Mouse (Mus musculus): ENCODE measurements at regions not wholly inside any gene's neighbourhood (a gene's known extent, or its start where the extent isn't known, plus 50 kb on each side); places are given as distances from the start of the nearest gene placed in this dataset.

GRCm38 (mm10) chr7:36829710-36830109 lies 131.8 kb downstream of the Tshz3 start:
- in situ Hi-C loops (cut with MboI, MseI), result no loop called here

- in situ Hi-C loops (cut with MboI, MseI), result no loop called here
Measured at GRCm38 (mm10) chr7:36830155-36830554, 132.2 kb downstream of the Tshz3 start.

GRCm38 (mm10) chr7:36848279-36848678 lies 150.4 kb downstream of the Tshz3 start:
- in situ Hi-C loops (cut with MboI, MseI), result loop anchor here in 1 of 2 experiments (10.0 kb wide), 1 partner anchor 247 kb away; no protein-coding TSS in a partner anchor

- in situ Hi-C loops (cut with MboI, MseI), result no loop called here
Measured at GRCm38 (mm10) chr7:36851275-36851889, 153.5 kb downstream of the Tshz3 start.

DNA sequence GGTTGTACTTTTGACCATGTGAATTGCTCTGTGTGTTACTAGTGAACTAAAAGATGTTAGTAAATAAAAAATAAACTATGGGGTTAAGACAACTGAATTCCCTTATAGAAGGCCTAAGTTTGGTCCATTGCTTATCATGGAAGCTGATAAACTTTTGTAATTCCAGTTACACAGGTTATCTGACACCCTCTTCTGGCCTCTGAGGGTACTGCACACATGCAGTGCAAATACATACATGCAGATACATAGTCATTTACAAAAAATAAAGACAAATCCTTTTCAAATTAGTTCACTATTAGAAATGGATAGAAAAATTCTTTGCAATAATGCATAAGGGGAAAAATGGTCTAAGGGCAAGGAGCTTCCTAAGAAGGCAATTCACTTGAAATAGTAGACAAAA lies 156.4 kb downstream of the Tshz3 start:
- in situ Hi-C loops (cut with MboI, MseI), result no loop called here

- in situ Hi-C loops (cut with MboI, MseI), result no loop called here
Measured at GRCm38 (mm10) chr7:36859428-36859827, 161.5 kb downstream of the Tshz3 start.

- in situ Hi-C loops (cut with MboI, MseI), result no loop called here
Measured at GRCm38 (mm10) chr7:36862481-36862880, 164.6 kb downstream of the Tshz3 start.

- in situ Hi-C loops (cut with MboI, MseI), result no loop called here
Measured at GRCm38 (mm10) chr7:36863745-36864144, 165.8 kb downstream of the Tshz3 start.

DNA sequence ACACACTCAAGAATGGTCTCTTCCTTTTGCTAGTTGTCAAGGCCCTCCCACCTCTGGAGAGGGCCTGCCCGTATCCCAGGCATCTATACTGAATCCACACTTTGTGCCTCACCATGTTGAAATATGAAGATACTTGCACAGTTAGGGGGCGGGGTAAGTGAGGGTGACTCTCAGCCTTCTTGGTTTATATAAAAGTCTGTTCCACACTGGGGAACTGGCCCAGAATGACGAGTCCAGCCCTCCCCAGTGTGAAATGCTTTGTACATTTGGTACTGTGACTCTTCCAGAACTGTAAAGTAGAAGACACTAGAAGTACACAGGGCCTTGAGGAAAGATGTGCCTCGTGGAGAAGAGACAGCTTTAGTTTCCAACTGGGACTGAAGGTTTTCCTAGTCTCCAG lies 166.8 kb downstream of the Tshz3 start:
- in situ Hi-C loops (cut with MboI, MseI), result no loop called here

- in situ Hi-C loops (cut with MboI, MseI), result no loop called here
Measured at GRCm38 (mm10) chr7:36866602-36867001, 168.7 kb downstream of the Tshz3 start.

DNA sequence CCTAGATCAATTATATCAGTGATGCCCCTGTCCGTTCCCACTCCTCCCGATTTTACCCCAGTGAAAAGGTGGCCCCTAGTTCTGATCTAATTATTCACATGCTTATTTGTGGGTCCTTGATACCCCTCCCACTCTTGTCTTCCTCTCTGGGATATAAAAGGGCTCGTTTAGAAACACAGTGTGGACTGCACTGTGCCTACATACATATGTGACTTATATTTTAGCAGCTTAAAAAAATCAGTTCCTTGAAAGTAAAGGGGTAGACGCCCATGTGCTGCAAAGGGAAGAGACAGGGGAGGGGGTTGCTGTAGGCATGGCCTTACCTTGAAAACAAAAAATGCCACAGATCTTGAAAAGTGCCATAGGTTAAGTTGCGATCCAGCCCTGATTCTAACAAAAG lies 176.1 kb downstream of the Tshz3 start:
- in situ Hi-C loops (cut with MboI, MseI), result no loop called here

DNA sequence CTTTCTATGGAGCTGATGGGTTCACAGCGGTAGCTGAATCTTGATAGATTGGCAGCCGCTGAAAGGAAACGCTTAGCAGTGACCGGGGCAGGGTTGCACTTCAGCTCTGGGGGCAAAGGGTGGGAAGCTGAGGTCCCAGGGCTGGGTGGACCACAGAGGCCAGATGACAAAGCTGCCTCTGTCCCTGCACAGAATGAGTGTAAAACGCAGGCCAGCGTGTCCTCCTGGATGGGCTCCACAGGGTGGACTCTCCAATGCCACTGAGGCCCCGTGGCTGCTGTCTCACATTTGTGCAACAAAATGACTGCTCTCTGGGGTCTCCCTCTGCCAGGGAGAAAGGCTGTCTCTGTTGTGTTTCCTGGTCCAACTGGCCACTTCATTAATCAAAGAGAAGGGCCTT lies 179.8 kb downstream of the Tshz3 start:
- in situ Hi-C loops (cut with MboI, MseI), result no loop called here

GRCm38 (mm10) chr7:36892776-36893500 lies 195.0 kb downstream of the Tshz3 start:
- in situ Hi-C loops (cut with MboI, MseI), result no loop called here

- in situ Hi-C loops (cut with MboI, MseI), result no loop called here
Measured at GRCm38 (mm10) chr7:36896339-36896738, 198.4 kb downstream of the Tshz3 start.

GRCm38 (mm10) chr7:36901537-36901936 lies 203.6 kb downstream of the Tshz3 start:
- in situ Hi-C loops (cut with MboI, MseI), result no loop called here

GRCm38 (mm10) chr7:36913304-36913703 lies 215.4 kb downstream of the Tshz3 start:
- in situ Hi-C loops (cut with MboI, MseI), result no loop called here

- in situ Hi-C loops (cut with MboI, MseI), result no loop called here
Measured at GRCm38 (mm10) chr7:36914261-36914660, 216.3 kb downstream of the Tshz3 start.

DNA sequence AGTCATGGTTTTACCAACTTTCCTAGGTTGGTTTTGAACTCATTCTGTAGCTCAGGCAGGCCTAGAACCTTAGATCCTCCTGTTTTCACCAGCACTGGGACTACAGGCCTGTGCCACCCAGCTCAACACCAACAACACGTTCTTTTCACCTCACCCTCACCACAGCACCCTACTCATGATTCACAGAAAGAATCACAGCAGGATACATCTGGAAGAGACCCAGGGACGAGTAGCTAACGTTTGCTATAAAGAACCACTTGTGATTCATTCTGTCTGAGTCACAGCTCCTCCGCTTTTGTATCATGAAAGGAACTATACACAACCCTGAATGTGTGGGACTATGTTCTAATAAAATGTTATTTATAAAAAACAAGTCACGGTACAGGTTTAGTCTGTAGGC lies 217.3 kb downstream of the Tshz3 start:
- in situ Hi-C loops (cut with MboI, MseI), result no loop called here

GRCm38 (mm10) chr7:36917011-36917410 lies 219.1 kb downstream of the Tshz3 start:
- in situ Hi-C loops (cut with MboI, MseI), result no loop called here

GRCm38 (mm10) chr7:36919413-36919812 lies 221.5 kb downstream of the Tshz3 start:
- in situ Hi-C loops (cut with MboI, MseI), result no loop called here

DNA sequence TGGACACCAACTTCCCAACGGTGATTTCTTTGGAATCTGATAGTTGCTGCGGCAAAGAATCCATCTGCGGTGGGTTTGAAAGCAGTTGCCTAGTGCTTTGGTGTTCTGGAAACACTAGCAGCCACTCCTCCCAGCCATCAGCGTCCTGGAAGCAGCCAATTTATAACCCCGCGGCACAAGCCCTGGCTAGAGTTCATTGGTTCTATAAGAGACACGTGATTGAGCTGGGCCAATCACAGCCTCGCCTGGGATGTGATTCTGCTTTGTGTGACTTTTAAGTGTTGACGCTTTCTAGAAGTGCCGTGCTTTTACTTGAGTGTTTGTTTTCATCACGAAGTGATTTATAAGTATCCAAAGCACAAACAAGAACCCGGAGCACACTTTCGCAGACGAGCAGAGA lies 223.1 kb downstream of the Tshz3 start:
- in situ Hi-C loops (cut with MboI, MseI), result no loop called here

- in situ Hi-C loops (cut with MboI, MseI), result no loop called here
Measured at GRCm38 (mm10) chr7:36933490-36933889, 235.6 kb downstream of the Tshz3 start.

DNA sequence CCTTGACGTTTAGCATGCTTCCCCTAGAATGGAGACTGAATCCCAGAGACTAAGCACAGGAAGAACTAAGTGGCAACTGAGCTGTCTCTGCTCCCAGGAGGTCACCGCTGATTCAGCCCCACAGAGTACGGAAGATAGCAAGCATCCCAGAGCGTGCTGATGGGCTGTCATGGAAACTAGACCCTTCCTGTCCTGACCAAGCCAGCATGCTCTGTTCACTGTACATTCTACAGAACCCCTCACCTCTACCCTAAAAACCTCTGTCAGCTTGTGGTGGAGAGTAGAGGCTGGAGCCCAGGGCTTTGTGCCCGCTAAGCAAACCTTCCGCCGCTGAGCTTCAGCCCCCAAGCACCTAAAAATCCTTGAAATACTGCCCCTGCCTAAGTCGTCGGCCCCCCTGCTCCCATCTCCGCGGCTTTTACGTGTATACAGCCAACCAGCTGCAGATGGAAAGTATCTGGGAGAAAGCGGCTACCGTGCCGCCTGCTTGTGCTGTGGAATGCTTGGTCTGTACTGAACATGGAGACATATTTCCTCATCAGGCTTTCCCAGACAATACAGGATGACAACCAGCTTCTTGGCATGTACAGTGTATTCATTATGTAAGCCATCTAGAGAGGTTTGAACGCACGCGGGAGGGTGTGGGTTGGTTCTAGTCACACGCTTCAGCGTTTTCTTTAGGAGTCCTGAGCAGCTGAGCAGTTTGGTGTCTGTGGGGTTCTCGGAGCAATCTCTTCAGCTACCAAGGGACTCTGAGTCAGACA lies 237.1 kb downstream of the Tshz3 start:
- in situ Hi-C loops (cut with MboI, MseI), result no loop called here
